Mouse (Mus musculus) liver, postnatal 0 days (tissue): ENCODE measurements around the gene Gm7029.

Experiments
- CTCF ChIP-seq: sonication (generic); IDR thresholded peaks from 2 replicates; pipeline ENCODE4 v1.5.1; 2016; ENCODE audit warnings: antibody characterized with exemption, low read depth
- EP300 ChIP-seq: IDR thresholded peaks from 2 replicates; pipeline ENCODE4 v1.6.1; 2016; ENCODE audit warnings: antibody characterized with exemption, low read depth, mild to moderate bottlenecking

DNA sequence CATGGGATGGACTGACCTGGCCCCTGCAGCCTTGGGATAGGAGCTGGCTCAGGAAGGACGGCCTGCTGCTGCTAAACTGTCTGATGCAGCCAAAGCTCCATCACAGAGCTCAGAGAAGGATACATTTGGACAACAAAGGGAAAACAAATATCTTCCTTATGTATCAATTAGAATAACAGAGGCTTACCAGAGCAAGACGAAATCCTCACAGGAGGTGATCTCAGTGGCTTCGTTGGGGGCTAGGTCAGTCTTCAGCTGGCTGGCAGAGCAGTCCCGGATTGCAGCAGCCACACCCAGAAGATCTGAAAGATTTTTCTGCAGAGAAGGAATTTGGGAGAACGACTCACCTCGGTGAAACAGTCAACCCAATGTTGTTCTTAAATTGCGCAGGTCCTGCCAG is 18.8 kb downstream of the Gm7029 start:
- TF ChIP-seq CTCF (no peak), EP300 (no peak)
